Mouse (Mus musculus) embryonic stem cell, embryonic (primary cell): ENCODE data around the gene Rhbdd1.

Source experiments
- CTCF ChIA-PET, 4 experiments: fragments of 300-600 bp in 2 of 4; fragments of 350-600 bp in 2 of 4; sonication (Branson Sonifier 250); formaldehyde crosslinking; loops; one replicate each; lab custom pipeline; 2022; ENCODE audit warnings: inconsistent platforms in 2 of 4; lab: Charles Lee
- POLR2A ChIA-PET, 4 experiments: fragments of 300-600 bp in 2 of 4; fragments of 350-600 bp in 2 of 4; sonication (Branson Sonifier 250); formaldehyde crosslinking; loops; one replicate each; lab custom pipeline; 2022; ENCODE audit warnings: antibody characterized with exemption in 4 of 4, inconsistent platforms in 1 of 4; lab: Charles Lee

The Rhbdd1 gene

GRCm38 (mm10) chr1:82328033-82328775 is 12.0 kb downstream of the Rhbdd1 start:
- ChIA-PET POLR2A (interaction anchor here in 3 of 4 experiments (0.7 to 1.8 kb wide), 3 partner anchors 9 to 12 kb away, joined by 3 to 6 read pairs (median 3); partner anchors contain the start of gene Rhbdd1 (in 1 of the 3)), CTCF (no interaction called here)

GRCm38 (mm10) chr1:82329237-82329953 is 13.1 kb downstream of the Rhbdd1 start:
- POLR2A ChIA-PET, result interaction anchor here in 1 of 4 experiments (0.6 kb wide), 1 partner anchor 31 kb away, joined by 3 read pairs; no protein-coding TSS in a partner anchor
- CTCF ChIA-PET, result interaction anchor here in 1 of 4 experiments (0.5 kb wide), 1 partner anchor 667 kb away, joined by 8 read pairs; no protein-coding TSS in a partner anchor

GRCm38 (mm10) chr1:82329954-82330247 is 13.6 kb downstream of the Rhbdd1 start:
- ChIA-PET POLR2A (no interaction called here), CTCF (interaction anchor here in 1 of 4 experiments (0.5 kb wide), 1 partner anchor 667 kb away, joined by 8 read pairs; no protein-coding TSS in a partner anchor)

- CTCF ChIA-PET, result no interaction called here
These were observed 18.3 kb downstream of the Rhbdd1 start for GRCm38 (mm10) chr1:82334506-82334905.

GRCm38 (mm10) chr1:82353089-82353488 is 36.8 kb downstream of the Rhbdd1 start:
- ChIA-PET POLR2A (no interaction called here), CTCF (no interaction called here)

More at GRCm38 (mm10) chr1:82334506-82334905, 18.3 kb downstream of the Rhbdd1 start:
- POLR2A ChIA-PET, result interaction anchor here in 2 of 4 experiments (1.1 to 2.2 kb wide), 3 partner anchors 12 to 18 kb away, joined by 3 to 5 read pairs (median 3); partner anchors contain the start of gene Rhbdd1 (in 2 of the 2)

- CTCF ChIA-PET, result no interaction called here
- POLR2A ChIA-PET, result no interaction called here
These were observed 37.5 kb downstream of the Rhbdd1 start for GRCm38 (mm10) chr1:82353755-82354154.

- ChIA-PET POLR2A (interaction anchor here in 2 of 4 experiments (0.7 to 2.0 kb wide), 5 partner anchors 10 to 43 kb away, joined by 3 to 10 read pairs (median 4); partner anchors contain the start of gene Rhbdd1 (in 1 of the 2)), CTCF (interaction anchor here in 1 of 4 experiments (0.6 kb wide), 1 partner anchor 386 kb away, joined by 3 read pairs; no protein-coding TSS in a partner anchor)
These were observed 42.8 kb downstream of the Rhbdd1 start for GRCm38 (mm10) chr1:82358871-82359647.

GRCm38 (mm10) chr1:82359648-82360026 is 43.4 kb downstream of the Rhbdd1 start:
- POLR2A ChIA-PET, result interaction anchor here in 2 of 4 experiments (0.6 to 2.0 kb wide), 4 partner anchors 11 to 44 kb away, joined by 3 to 10 read pairs (median 4); partner anchors contain the start of gene Rhbdd1 (in 1 of the 2)
- CTCF ChIA-PET, result interaction anchor here in 1 of 4 experiments (0.6 kb wide), 1 partner anchor 385 kb away, joined by 3 read pairs; no protein-coding TSS in a partner anchor

GRCm38 (mm10) chr1:82361240-82361639 is 45.0 kb downstream of the Rhbdd1 start:
- CTCF ChIA-PET, result no interaction called here
- POLR2A ChIA-PET, result no interaction called here

GRCm38 (mm10) chr1:82362165-82362564 is 45.9 kb downstream of the Rhbdd1 start:
- POLR2A ChIA-PET, result no interaction called here
- CTCF ChIA-PET, result no interaction called here

- POLR2A ChIA-PET, result no interaction called here
- CTCF ChIA-PET, result no interaction called here
These were observed 47.8 kb downstream of the Rhbdd1 start for GRCm38 (mm10) chr1:82364047-82364446.

GRCm38 (mm10) chr1:82364468-82364867 is 48.2 kb downstream of the Rhbdd1 start:
- POLR2A ChIA-PET, result no interaction called here
- CTCF ChIA-PET, result no interaction called here

- POLR2A ChIA-PET, result interaction anchor here in 1 of 4 experiments (0.6 kb wide), 1 partner anchor 13 kb away, joined by 4 read pairs; no protein-coding TSS in a partner anchor
- CTCF ChIA-PET, result no interaction called here
These were observed 55.6 kb downstream of the Rhbdd1 start for GRCm38 (mm10) chr1:82371636-82372428.

- POLR2A ChIA-PET, result interaction anchor here in 1 of 4 experiments (0.5 kb wide), 1 partner anchor 1524 kb away, joined by 3 read pairs; no protein-coding TSS in a partner anchor
These were observed 57.7 kb downstream of the Rhbdd1 start for GRCm38 (mm10) chr1:82373924-82374323.

GRCm38 (mm10) chr1:82374831-82375358 is 58.6 kb downstream of the Rhbdd1 start:
- POLR2A ChIA-PET, result interaction anchor here in 1 of 4 experiments (0.6 kb wide), 1 partner anchor 10 kb away, joined by 3 read pairs; no protein-coding TSS in a partner anchor
- CTCF ChIA-PET, result interaction anchor here in 1 of 4 experiments (0.7 kb wide), 1 partner anchor 116 kb away, joined by 4 read pairs; no protein-coding TSS in a partner anchor

More at GRCm38 (mm10) chr1:82373924-82374323, 57.7 kb downstream of the Rhbdd1 start:
- CTCF ChIA-PET, result no interaction called here

GRCm38 (mm10) chr1:82375452-82375851 is 59.2 kb downstream of the Rhbdd1 start:
- CTCF ChIA-PET, result interaction anchor here in 1 of 4 experiments (0.7 kb wide), 1 partner anchor 117 kb away, joined by 4 read pairs; no protein-coding TSS in a partner anchor

GRCm38 (mm10) chr1:82381946-82382345 is 65.7 kb downstream of the Rhbdd1 start:
- CTCF ChIA-PET, result no interaction called here
- POLR2A ChIA-PET, result no interaction called here

More at GRCm38 (mm10) chr1:82375452-82375851, 59.2 kb downstream of the Rhbdd1 start:
- POLR2A ChIA-PET, result no interaction called here
